Mouse (Mus musculus) thymus, postnatal 36 days (tissue): Measurements from ENCODE around the gene Osbp2.

ENCODE experiments used
- DNase-seq, 2 experiments: peaks; one replicate each; pipeline ENCODE4 v3.0.0; 2022; ENCODE audit warnings: mixed read lengths in 2 of 2

Gene Osbp2

GRCm38 (mm10) chr11:3817986-3818758 lies 45.5 kb downstream of the Osbp2 start:
- no peak for DNase-seq

- DNase-seq: no peak
These were observed 47.8 kb downstream of the Osbp2 start for GRCm38 (mm10) chr11:3815951-3816350.

GRCm38 (mm10) chr11:3813340-3813739 lies 50.4 kb downstream of the Osbp2 start:
- no peak for DNase-seq

GRCm38 (mm10) chr11:3808162-3808561 lies 55.5 kb downstream of the Osbp2 start:
- DNase-seq: no peak

- peak in 1 of 2 experiments; percentile 8 for DNase-seq
These were observed 58.3 kb downstream of the Osbp2 start for GRCm38 (mm10) chr11:3805362-3805761.

- no peak for DNase-seq
These were observed 59.1 kb downstream of the Osbp2 start for GRCm38 (mm10) chr11:3804639-3805038.

- DNase-seq: no peak
These were observed 61.6 kb downstream of the Osbp2 start for GRCm38 (mm10) chr11:3802057-3802456.

- no peak for DNase-seq
These were observed 66.0 kb downstream of the Osbp2 start for GRCm38 (mm10) chr11:3797631-3798215.

- no peak for DNase-seq
These were observed 73.0 kb downstream of the Osbp2 start for GRCm38 (mm10) chr11:3790736-3791135.

- no peak for DNase-seq
These were observed 73.8 kb downstream of the Osbp2 start for GRCm38 (mm10) chr11:3789919-3790318.

GRCm38 (mm10) chr11:3786564-3786963 lies 77.1 kb downstream of the Osbp2 start:
- peak; percentile 51 to 65 for DNase-seq

- DNase-seq: no peak
These were observed 88.4 kb downstream of the Osbp2 start for GRCm38 (mm10) chr11:3775263-3775644.

- DNase-seq: peak; percentile 14 to 15
These were observed 89.0 kb downstream of the Osbp2 start for GRCm38 (mm10) chr11:3774463-3775262.

GRCm38 (mm10) chr11:3773782-3774462 lies 89.8 kb downstream of the Osbp2 start:
- no peak for DNase-seq

- no peak for DNase-seq
These were observed 90.6 kb downstream of the Osbp2 start for GRCm38 (mm10) chr11:3773136-3773535.

- no peak for DNase-seq
These were observed 92.4 kb downstream of the Osbp2 start for GRCm38 (mm10) chr11:3771348-3771747.

- DNase-seq: no peak
These were observed 95.9 kb downstream of the Osbp2 start for GRCm38 (mm10) chr11:3767830-3768229.

GRCm38 (mm10) chr11:3766964-3767363 lies 96.7 kb downstream of the Osbp2 start:
- no peak for DNase-seq

- DNase-seq: no peak
These were observed 99.4 kb downstream of the Osbp2 start for GRCm38 (mm10) chr11:3764352-3764751.

GRCm38 (mm10) chr11:3761775-3762501 lies 101.8 kb downstream of the Osbp2 start:
- DNase-seq: peak in 1 of 2 experiments; percentile 7

- no peak for DNase-seq
These were observed 102.4 kb downstream of the Osbp2 start for GRCm38 (mm10) chr11:3761339-3761738.

GRCm38 (mm10) chr11:3759433-3759832 lies 104.3 kb downstream of the Osbp2 start:
- no peak for DNase-seq
